Mouse (Mus musculus) midbrain, embryonic 14.5 days (tissue): ENCODE results near the gene Hist1h4n. TPM values are rescaled to one million over a fixed set of nuclear protein-coding genes. Genes with fewer than 3 reads are reported as not detected.
"Not testable (repeated sequence)": the region's sequence is repeated elsewhere in the genome, so short reads cannot be mapped to it uniquely, and the experiment has no call there.

Experiments
- ATAC-seq: fragments of 200-750 bp; cut with Nextera tagmentation; 2 replicates; pipeline ENCODE4 v1.8.0; 2017; ENCODE audit warnings: moderate number of reproducible peaks, moderate library complexity; ENCODE audit not compliant: low FRiP score, low TSS enrichment
- DNase-seq: peaks from one replicate; pipeline ENCODE4 v3.0.0-alpha.2; 2015
- H3K27ac ChIP-seq: fragments of 300-500 bp; sonication (generic); replicated peaks from 2 replicates; pipeline ENCODE4 v1.5.1; 2014; ENCODE audit warnings: mild to moderate bottlenecking, low read depth, low read length, moderate library complexity
- H3K27me3 ChIP-seq: fragments of 300-500 bp; sonication (generic); 2 replicates; pipeline ENCODE4 v1.6.1; 2014; ENCODE audit warnings: low read length, control low read depth, mixed read lengths; ENCODE audit not compliant: control insufficient read depth, insufficient read depth
- H3K36me3 ChIP-seq: fragments of 300-500 bp; sonication (generic); 2 replicates; pipeline ENCODE4 v1.6.1; 2014; ENCODE audit warnings: low read length, control low read depth; ENCODE audit not compliant: control insufficient read depth, insufficient read depth
- H3K4me1 ChIP-seq: fragments of 300-500 bp; sonication (generic); 2 replicates; pipeline ENCODE4 v1.6.1; 2014; ENCODE audit warnings: mild to moderate bottlenecking, antibody characterized with exemption, low read length, control low read depth; ENCODE audit not compliant: control insufficient read depth, insufficient read depth
- H3K4me2 ChIP-seq: fragments of 300-500 bp; sonication (generic); 2 replicates; pipeline ENCODE4 v1.6.1; 2014; ENCODE audit warnings: mild to moderate bottlenecking, low read length, moderate library complexity
- H3K4me3 ChIP-seq: fragments of 300-500 bp; sonication (generic); replicated peaks from 2 replicates; pipeline ENCODE4 v1.5.1; 2014; ENCODE audit warnings: low read depth, low read length
- H3K9ac ChIP-seq: fragments of 300-500 bp; sonication (generic); replicated peaks from 2 replicates; pipeline ENCODE4 v1.6.1; 2014; ENCODE audit warnings: mild to moderate bottlenecking, low read length, moderate library complexity
- H3K9me3 ChIP-seq: fragments of 300-500 bp; sonication (generic); 2 replicates; pipeline ENCODE4 v1.6.1; 2016; ENCODE audit warnings: low read length, control low read depth, mixed read lengths; ENCODE audit not compliant: control insufficient read depth
- WGBS: fragments of 180-500 bp; shearing (Covaris S2); extraction: QIAGEN DNeasy Blood & Tissue Kit; methylation state at CpG from one replicate; pipeline ENCODE4 v1.1.7; 2014; 5-methylcytosine and 5-hydroxymethylcytosine counted together
- polyA plus RNA-seq: library from polyadenylated mRNA; unstranded; fragments of >200 nt; fragmentation: Nextera tagmentation; extraction: Ambion mirVana; gene quantifications from 2 replicates; pipeline ENCODE4 v1.2.1, GENCODE M21; 2014

Gene Hist1h4n
- polyA plus RNA-seq, result 5.7 and 9.6 TPM in 2 replicates

GRCm38 (mm10) chr13:21831418-21832394 is at the start of gene Hist1h4n:
Gene Hist1h4n, minus strand, starts transcription at chr13:21832196.
- peak; percentile 85 for ATAC-seq
- peak within 1 kb of the TSS; percentile 43 for H3K4me2 ChIP-seq
- not testable (repeated sequence) for H3K9me3 ChIP-seq, DNase-seq, H3K27me3 ChIP-seq, H3K36me3 ChIP-seq, H3K9ac ChIP-seq, H3K27ac ChIP-seq, H3K4me1 ChIP-seq
- 0% methylated on average over 22 of the region's 58 CpGs for WGBS
- 0 out of 2 replicates have a peak within 1 kb of the TSS, but pooled peaks have one; percentile 15 for H3K4me3 ChIP-seq

GRCm38 (mm10) chr13:21880735-21881134 is 48.7 kb upstream of the Hist1h4n start:
- 89% methylated on average over 6 of the region's 6 CpGs for WGBS
- H3K4me1 ChIP-seq, result no peaks in the 10 kb centered on the region
- H3K27ac ChIP-seq, result no peak overlapping the region
- H3K27me3 ChIP-seq, result peaks cover 5% of the 10 kb centered on the region
- H3K9ac ChIP-seq, result no peak overlapping the region
- DNase-seq (no peak), ATAC-seq (no peak)
- H3K9me3 ChIP-seq, result no peaks in the 10 kb centered on the region
- H3K36me3 ChIP-seq, result no peaks in the 10 kb centered on the region
- H3K4me3 ChIP-seq, result no peak overlapping the region
- H3K4me2 ChIP-seq, result no peak overlapping the region

- not testable (repeated sequence) for DNase-seq, H3K4me1 ChIP-seq, H3K4me2 ChIP-seq, H3K4me3 ChIP-seq, H3K9me3 ChIP-seq, H3K36me3 ChIP-seq, H3K27ac ChIP-seq, H3K9ac ChIP-seq, ATAC-seq, H3K27me3 ChIP-seq
- WGBS, result 84% methylated on average over 3 of the region's 3 CpGs
Measured at GRCm38 (mm10) chr13:21865503-21865902, 33.5 kb upstream of the Hist1h4n start.

GRCm38 (mm10) chr13:21861608-21862007 is 29.6 kb upstream of the Hist1h4n start:
- DNase-seq, result peak; percentile 11

GRCm38 (mm10) chr13:21855698-21856162 is 23.7 kb upstream of the Hist1h4n start:
- H3K27me3 ChIP-seq, result no peaks in the 10 kb centered on the region
- H3K27ac ChIP-seq, result no peak overlapping the region
- H3K9ac ChIP-seq, result peak overlapping the region; percentile 49
- H3K4me2 ChIP-seq, result peak overlapping the region; percentile 49
- ATAC-seq (no peak), DNase-seq (peak; percentile 80)
- H3K4me3 ChIP-seq, result peak overlapping the region; percentile 36
- H3K36me3 ChIP-seq, result no peaks in the 10 kb centered on the region
- WGBS, result under 1% methylated on average over 15 of the region's 15 CpGs
- H3K9me3 ChIP-seq, result no peaks in the 10 kb centered on the region
- H3K4me1 ChIP-seq, result no peaks in the 10 kb centered on the region

More at GRCm38 (mm10) chr13:21861608-21862007, 29.6 kb upstream of the Hist1h4n start:
- no peaks in the 10 kb centered on the region for H3K4me1 ChIP-seq
- no peak overlapping the region for H3K27ac ChIP-seq
- H3K36me3 ChIP-seq, result no peaks in the 10 kb centered on the region
- H3K4me2 ChIP-seq, result no peak overlapping the region
- no peak overlapping the region for H3K9ac ChIP-seq
- no peak for ATAC-seq
- WGBS, result 13% methylated on average over 5 of the region's 5 CpGs
- H3K27me3 ChIP-seq, result no peaks in the 10 kb centered on the region
- H3K9me3 ChIP-seq, result no peaks in the 10 kb centered on the region
- H3K4me3 ChIP-seq, result no peak overlapping the region

- no peaks in the 10 kb centered on the region for H3K36me3 ChIP-seq
- no peak overlapping the region for H3K9ac ChIP-seq
- peak; percentile 60; the same call in 1 of the 2 replicates for ATAC-seq
- H3K4me2 ChIP-seq, result peak overlapping the region; percentile 49
- no peak overlapping the region for H3K27ac ChIP-seq
- H3K4me1 ChIP-seq, result no peaks in the 10 kb centered on the region
- H3K27me3 ChIP-seq, result no peaks in the 10 kb centered on the region
- WGBS, result 1% methylated on average over 11 of the region's 11 CpGs
- H3K4me3 ChIP-seq, result peak overlapping the region; percentile 36
- DNase-seq, result peak; percentile 76
- H3K9me3 ChIP-seq, result no peaks in the 10 kb centered on the region
Measured at GRCm38 (mm10) chr13:21855146-21855545, 23.1 kb upstream of the Hist1h4n start.

- H3K27ac ChIP-seq, result no peak overlapping the region
- H3K9ac ChIP-seq, result no peak overlapping the region
- ATAC-seq (no peak), DNase-seq (no peak)
- no peaks in the 10 kb centered on the region for H3K27me3 ChIP-seq
- H3K36me3 ChIP-seq, result no peaks in the 10 kb centered on the region
- WGBS, result 78% methylated on average over 3 of the region's 3 CpGs
- no peaks in the 10 kb centered on the region for H3K9me3 ChIP-seq
- H3K4me2 ChIP-seq, result no peak overlapping the region
- H3K4me1 ChIP-seq, result no peaks in the 10 kb centered on the region
- no peak overlapping the region for H3K4me3 ChIP-seq
Measured at GRCm38 (mm10) chr13:21852215-21852945, 20.4 kb upstream of the Hist1h4n start.

DNA sequence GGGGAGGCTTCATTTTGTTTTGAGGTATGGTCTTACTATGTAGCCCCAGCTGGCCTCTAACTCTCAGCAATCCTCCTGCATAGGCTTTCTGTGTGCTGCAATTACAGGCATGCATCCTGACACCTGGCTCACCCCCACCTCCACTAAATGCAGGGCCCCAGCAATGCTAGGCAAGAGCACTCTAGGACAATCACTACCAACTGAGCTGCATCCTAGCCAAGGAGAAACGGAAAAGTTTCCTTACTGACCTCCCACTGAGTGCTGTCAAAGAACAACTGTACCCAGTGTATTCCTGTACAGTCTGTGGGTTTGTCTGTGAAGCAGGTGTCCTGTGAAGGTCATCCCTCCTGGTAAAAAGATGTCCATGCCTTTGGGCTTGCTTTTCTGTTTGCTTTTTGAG is 18.7 kb upstream of the Hist1h4n start:
- H3K9ac ChIP-seq, H3K9me3 ChIP-seq, H3K36me3 ChIP-seq, H3K4me1 ChIP-seq, H3K27me3 ChIP-seq, H3K4me3 ChIP-seq, DNase-seq, ATAC-seq, H3K4me2 ChIP-seq, H3K27ac ChIP-seq: not testable (repeated sequence)
- 39% methylated on average over 1 of the region's 1 CpGs for WGBS
